Mouse (Mus musculus): ENCODE results near the gene F13b.
A peak's percentile ranks its signal among the peaks of the same experiment; 100 is the strongest.

The F13b gene

GRCm38 (mm10) chr1:139501258-139501752, at the start of gene F13b:
Gene F13b, plus strand, starts transcription at chr1:139501702.
- no peak for DNase-seq (ENCODE audit: low spot score)

- peak; percentile 89 for DNase-seq (ENCODE audit: low spot score)
Measured at GRCm38 (mm10) chr1:139454340-139455225, 46.9 kb upstream of the F13b start, which contains the start of gene Aspm. Gene Aspm, plus strand, starts transcription at chr1:139454772.

- no peak for DNase-seq (ENCODE audit: low spot score)
Measured at GRCm38 (mm10) chr1:139455226-139455869, 46.2 kb upstream of the F13b start.

DNA sequence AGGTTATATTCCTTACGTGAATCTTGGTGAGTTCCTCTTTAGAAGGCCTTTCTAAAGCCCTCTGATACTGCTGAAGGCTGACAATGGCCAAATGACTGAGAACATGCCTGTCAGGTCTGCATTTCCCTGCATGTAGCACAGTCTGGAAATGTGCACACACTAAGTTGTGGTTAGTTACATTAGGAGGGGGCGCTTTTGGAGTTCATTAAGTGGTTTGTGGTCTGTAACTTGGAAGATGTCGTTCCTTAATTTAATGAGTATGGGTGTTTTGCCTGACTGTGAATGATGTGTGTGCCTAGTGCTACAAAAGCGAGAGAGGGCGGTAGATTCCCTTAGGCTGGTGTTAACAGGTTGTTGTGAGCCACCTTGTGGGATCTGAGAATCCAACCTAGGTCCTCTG, 40.7 kb upstream of the F13b start:
- DNase-seq (ENCODE audit: low spot score) = no peak

DNA sequence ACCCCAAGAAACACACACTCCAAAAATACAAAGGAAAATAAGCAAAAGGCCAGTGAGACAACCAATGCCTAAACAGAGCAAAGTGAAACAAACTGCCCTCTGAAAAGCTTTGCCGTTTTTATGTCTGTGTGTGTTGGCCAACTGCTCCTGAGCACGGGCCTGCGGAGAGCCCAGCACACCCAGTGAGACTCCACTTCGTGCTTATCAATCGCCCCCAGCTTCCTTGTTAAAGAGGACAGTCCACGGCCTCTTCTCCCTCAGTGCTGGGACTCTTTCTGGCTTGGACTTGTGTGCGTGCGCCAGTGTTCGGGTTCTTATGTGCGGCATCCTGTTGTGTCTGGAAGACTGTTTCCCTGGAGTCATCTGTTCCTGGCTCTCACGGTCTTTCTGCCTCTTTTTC, 35.6 kb upstream of the F13b start:
- DNase-seq (ENCODE audit: low spot score) = no peak

- no peak for DNase-seq (ENCODE audit: low spot score)
Measured at GRCm38 (mm10) chr1:139478898-139479297, 22.6 kb upstream of the F13b start.

- no peak for DNase-seq (ENCODE audit: low spot score)
Measured at GRCm38 (mm10) chr1:139480246-139480645, 21.3 kb upstream of the F13b start.

DNA sequence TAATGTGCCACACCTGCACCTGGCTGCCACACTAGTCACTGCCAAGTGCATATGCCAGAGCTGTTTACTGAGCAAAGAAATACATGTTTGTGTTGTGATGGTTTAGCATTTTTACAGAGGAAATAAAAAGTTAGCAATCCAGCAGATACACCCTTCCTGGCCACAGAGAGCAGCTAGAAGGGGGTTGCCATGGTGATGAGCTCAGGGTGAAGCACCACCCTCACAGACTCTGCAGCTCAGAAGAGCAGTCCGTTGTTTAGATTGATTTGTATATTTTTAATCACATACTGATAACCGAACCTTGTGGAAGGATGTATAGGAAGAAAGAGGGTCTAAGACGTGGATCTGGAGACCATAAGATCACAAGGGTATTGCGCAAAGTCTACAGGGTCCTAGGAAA, 20.4 kb upstream of the F13b start:
- no peak for DNase-seq (ENCODE audit: low spot score)

DNA sequence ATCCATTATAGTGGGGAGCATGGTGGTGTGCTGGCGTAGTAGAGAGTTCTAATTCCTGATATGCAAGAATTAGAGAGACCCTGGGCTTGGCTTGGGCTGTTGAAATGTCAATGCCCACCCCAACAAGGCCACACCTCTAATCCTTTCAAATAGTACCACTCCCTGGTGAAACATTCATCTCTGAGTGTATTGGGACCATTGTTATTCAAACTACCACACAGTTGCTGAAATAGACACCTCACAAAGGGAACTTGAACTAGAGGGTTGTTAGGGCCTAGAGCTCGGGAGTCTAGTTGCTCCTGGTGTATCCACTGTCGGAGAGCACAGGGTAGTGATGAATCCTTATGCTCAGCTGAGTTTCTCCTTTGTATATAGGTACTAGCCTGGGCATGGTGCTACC, 6.9 kb upstream of the F13b start:
- no peak for DNase-seq (ENCODE audit: low spot score)

DNA sequence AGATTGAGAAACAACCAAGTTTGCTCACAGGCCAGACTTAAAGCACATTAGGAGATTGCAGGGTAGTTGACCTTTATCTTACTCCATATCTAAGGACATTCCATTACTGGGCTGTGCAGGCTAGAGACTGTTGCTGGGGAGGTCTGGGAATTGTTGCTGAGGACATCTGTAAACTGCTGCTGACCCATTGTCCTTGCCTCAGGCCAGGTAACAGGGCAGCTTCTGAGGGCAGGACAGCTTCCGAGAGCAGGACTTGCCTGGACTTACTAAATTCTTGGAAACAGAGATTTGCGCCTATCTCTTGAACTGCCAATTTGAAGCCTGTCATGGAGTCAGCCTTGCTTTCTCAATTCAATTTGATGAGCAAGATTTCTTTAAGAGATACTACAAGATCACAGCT, 6.1 kb upstream of the F13b start:
- no peak for DNase-seq (ENCODE audit: low spot score)

GRCm38 (mm10) chr1:139496212-139496611, 5.3 kb upstream of the F13b start:
- DNase-seq (ENCODE audit: low spot score) = no peak

DNA sequence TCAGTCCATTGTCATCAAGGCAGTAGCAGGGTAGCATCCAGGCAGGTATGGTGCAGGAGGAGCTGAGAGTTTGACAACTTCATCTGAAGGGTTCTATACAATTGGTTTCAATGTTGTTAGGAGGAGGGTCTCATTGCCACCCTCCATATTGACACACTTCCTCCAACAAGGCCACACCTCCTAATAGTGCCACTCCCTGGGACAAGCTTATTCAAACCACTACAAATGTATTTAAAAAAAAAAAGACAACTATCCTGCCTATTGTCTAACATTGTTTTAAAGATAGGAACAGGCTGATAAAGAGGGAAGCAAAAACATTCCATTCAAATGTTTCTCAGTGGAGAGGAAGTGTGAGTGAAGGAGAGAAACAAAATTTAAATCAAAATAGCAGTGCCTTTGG, 1.8 kb upstream of the F13b start:
- DNase-seq (ENCODE audit: low spot score) = no peak

DNA sequence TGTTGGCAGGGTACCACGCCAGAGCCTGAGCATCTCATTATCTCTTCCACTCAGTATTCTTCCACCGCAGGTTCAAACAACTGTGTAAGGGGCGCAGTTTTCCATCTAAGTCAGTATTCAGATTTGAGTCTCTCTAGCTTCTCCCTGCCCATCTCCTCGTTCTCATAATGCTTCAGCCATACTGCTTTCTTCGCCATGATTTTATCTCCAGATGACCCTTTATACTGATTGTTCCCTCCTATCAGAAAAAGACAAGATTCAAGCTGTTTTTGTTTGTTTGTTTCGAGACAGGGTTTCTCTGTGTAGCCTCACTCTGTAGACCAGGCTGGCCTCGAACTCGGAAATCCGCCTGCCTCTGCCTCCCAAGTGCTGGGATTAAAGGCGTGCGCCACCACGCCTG, 13.1 kb downstream of the F13b start:
- DNase-seq (ENCODE audit: low spot score) = no peak

DNA sequence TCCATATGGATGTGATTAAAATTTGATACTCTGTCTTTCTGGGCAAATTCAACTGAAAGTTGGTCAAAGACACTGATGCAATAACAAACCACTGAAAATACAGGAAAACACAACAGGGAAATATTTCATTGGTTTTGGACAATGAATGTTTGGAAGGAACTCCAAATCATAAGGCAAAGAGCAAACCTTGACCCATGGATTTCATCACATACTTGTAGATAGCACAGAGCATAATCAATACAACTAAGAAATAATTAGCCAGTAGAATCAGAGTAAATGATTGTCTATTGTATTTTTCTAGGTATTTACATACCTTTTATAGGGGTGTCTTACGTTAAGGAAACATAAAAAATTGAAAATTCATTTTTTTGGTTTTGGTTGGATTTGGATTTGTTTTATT, 47.0 kb downstream of the F13b start:
- DNase-seq (ENCODE audit: low spot score) = no peak

DNA sequence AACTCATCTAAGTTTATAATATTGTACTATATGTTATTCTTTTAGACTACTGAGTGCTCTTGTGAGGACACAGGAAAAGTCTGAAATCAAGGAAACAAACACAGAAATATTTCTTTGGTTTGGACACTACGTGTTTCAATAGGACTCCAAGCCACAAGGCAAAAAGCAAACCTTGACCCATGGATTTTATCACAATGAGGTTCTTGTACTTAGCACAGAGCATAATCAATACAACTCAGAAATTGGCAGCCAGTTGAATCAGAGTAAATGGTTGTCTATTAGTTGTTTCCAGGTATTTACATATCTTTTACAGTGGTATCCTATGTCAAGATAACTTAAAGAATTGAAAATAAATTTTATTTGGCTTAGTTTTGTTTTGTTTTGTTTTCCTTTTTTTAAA, 49.8 kb downstream of the F13b start:
- DNase-seq (ENCODE audit: low spot score) = no peak

GRCm38 (mm10) chr1:139560024-139560423, 58.5 kb downstream of the F13b start, which contains the start of gene Cfhr1:
Gene Cfhr1, minus strand, starts transcription at chr1:139560272.
- no peak for DNase-seq (ENCODE audit: low spot score)
